Mouse (Mus musculus) embryonic facial prominence, embryonic 12.5 days (tissue): ENCODE data around the gene Ppm1d. TPM values are rescaled to one million over a fixed set of nuclear protein-coding genes. Genes with fewer than 3 reads are reported as not detected.

Experiments used
- ATAC-seq: fragments of 200-750 bp; cut with Nextera tagmentation; 2 replicates; pipeline ENCODE4 v1.8.0; 2017; ENCODE audit not compliant: insufficient number of reproducible peaks, insufficient read depth, low FRiP score, low TSS enrichment
- H3K27ac ChIP-seq: fragments of 300-500 bp; sonication (generic); 2 replicates; pipeline ENCODE4 v1.5.1; 2016; ENCODE audit warnings: mild to moderate bottlenecking
- H3K27me3 ChIP-seq: fragments of 300-500 bp; sonication (generic); 2 replicates; pipeline ENCODE4 v1.6.1; 2016; ENCODE audit warnings: mild to moderate bottlenecking, moderate library complexity
- H3K36me3 ChIP-seq: fragments of 300-500 bp; sonication (generic); 2 replicates; pipeline ENCODE4 v1.6.1; 2016; ENCODE audit warnings: mild to moderate bottlenecking
- H3K4me1 ChIP-seq: fragments of 300-500 bp; sonication (generic); 2 replicates; pipeline ENCODE4 v1.6.1; 2016
- H3K4me2 ChIP-seq: fragments of 300-500 bp; sonication (generic); replicated peaks from 2 replicates; pipeline ENCODE4 v1.6.1; 2016; ENCODE audit warnings: mild to moderate bottlenecking, moderate library complexity
- H3K4me3 ChIP-seq: fragments of 300-500 bp; sonication (generic); 2 replicates; pipeline ENCODE4 v1.5.1; 2016; ENCODE audit warnings: mild to moderate bottlenecking
- H3K9ac ChIP-seq: fragments of 300-500 bp; sonication (generic); 2 replicates; pipeline ENCODE4 v1.6.1; 2016; ENCODE audit warnings: mild to moderate bottlenecking, moderate library complexity
- H3K9me3 ChIP-seq: fragments of 300-500 bp; sonication (generic); 2 replicates; pipeline ENCODE4 v1.6.1; 2016; ENCODE audit warnings: mild to moderate bottlenecking, moderate library complexity
- WGBS: fragments of 180-500 bp; shearing (Covaris S2); methylation state at CpG from one replicate; pipeline ENCODE4 v1.1.7; 2016; 5-methylcytosine and 5-hydroxymethylcytosine counted together
- polyA plus RNA-seq: library from polyadenylated mRNA; unstranded; fragments of >200 nt; fragmentation: Nextera tagmentation; extraction: Ambion mirVana; gene quantifications from 2 replicates; pipeline ENCODE4 v1.2.1, GENCODE M21; 2016

Ppm1d gene
- polyA plus RNA-seq, 1 experiment from 2014 or later = 26.6 TPM

DNA sequence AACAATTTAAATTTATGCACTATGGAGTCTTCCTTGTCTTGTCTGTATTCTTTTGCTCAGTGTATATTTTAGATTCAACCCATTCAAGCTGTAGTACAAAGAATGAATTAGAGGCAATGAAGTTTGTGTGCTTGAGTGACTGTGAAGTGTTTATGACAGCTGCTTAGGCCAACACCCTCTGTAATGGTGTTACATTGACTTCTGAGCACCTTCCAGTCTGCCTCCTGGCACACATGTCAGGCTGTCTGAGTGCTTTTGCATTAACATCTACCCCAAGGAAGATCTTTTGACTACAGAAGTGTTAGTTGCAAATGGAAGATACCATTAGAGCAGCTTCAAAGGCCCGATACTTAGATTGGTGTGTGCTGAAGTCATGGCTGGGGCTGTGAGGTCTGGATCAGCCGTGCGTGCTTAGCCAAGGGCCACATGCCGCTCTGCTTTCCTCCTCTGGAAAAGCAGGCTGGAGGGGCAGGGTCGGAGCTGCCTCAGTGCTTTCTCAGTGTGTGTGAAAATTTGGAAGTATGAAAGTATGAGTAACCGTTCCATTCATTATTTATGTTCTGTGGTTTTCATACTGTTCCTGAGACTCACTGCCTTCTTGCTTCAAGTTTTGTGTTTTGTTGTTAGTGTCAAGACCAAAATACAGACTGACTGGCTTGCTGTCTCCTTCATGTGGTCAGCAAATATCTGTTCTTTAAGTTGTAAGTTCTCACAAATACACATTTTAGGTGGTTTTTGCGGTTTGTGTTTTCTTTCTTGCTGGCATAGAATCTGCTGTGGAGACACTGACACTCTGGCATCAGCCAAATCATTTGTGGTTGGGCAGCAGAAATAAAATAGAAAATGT, 73.2 kb downstream of the Ppm1d start:
- no peaks in the 10 kb centered on the region for H3K9me3 ChIP-seq
- no peaks in the 10 kb centered on the region for H3K27me3 ChIP-seq
- H3K4me2 ChIP-seq = no peak overlapping the region
- H3K4me3 ChIP-seq = no peak overlapping the region
- no peak for ATAC-seq
- WGBS = 78% methylated on average over 7 of the region's 7 CpGs
- no peaks in the 10 kb centered on the region for H3K4me1 ChIP-seq
- H3K9ac ChIP-seq = no peak overlapping the region
- no peak overlapping the region for H3K27ac ChIP-seq
- no peaks in the 10 kb centered on the region for H3K36me3 ChIP-seq

DNA sequence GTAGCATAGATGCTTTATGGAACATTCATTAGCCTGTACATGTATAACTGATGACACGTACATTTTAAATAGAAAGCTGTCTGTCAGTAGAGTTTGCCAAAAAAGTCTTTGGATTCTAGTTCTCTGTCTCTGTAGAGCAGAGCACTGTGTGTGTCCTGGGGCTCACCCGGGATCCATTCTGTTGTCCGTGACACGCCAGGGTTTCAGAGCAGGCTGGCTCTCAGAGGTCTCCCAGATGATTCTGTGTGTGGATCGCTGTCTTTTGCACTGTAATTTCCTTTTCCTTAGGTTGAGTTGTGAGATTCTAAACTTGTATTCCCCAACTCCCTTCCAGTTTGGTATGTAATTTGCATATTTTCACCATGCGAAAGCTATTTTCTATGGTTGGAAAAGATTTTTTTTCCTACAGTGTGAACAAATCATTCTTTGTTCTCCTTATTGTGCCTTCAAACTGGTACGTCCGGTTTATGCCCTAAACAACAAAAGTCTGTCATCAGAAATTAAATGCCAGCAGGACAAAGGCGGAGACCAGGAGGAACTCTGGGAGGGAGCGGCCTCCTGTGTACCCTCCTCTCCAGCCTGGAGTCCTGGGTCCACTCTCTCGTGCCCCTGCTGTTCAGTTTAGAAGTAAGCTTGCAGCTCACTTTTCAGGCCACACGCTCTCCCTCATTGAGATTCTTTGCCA, 81.3 kb downstream of the Ppm1d start:
- Histone ChIP-seq H3K9me3 (no peaks in the 10 kb centered on the region), H3K36me3 (no peaks in the 10 kb centered on the region), H3K4me2 (0 out of 2 replicates have a peak overlapping the region, but pooled peaks have one; percentile 9), H3K27me3 (no peaks in the 10 kb centered on the region), H3K9ac (no peak overlapping the region; the same call in 1 of the 2 replicates), H3K4me1 (peaks cover 35% of the 10 kb centered on the region), H3K4me3 (no peak overlapping the region), H3K27ac (peak overlapping the region; percentile 90)
- peak; percentile 64; the same call in 1 of the 2 replicates for ATAC-seq
- WGBS = 32% methylated on average over 12 of the region's 12 CpGs

DNA sequence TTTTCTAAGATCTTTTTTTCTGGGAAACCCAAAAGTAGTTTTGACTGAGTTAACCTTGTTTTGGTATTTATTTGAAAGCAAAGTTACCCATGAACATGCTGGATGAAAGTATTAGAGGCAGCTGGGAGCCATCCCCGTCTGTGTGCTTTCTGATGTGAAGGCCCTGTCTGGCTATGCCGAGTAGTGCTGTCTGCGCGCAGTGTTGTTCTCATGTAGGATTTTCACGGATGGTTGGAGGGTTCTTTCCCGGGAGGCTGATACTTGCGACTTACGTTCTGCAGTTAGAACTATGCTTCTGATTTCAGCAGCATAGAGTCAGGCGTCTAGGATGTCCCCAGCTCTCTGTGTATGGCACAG, 81.8 kb downstream of the Ppm1d start:
- Histone ChIP-seq H3K4me3 (no peak overlapping the region), H3K27ac (peak overlapping the region; percentile 90), H3K27me3 (no peaks in the 10 kb centered on the region), H3K9ac (peak overlapping the region; percentile 19; the same call in 1 of the 2 replicates), H3K36me3 (no peaks in the 10 kb centered on the region), H3K4me1 (peaks cover 36% of the 10 kb centered on the region), H3K4me2 (0 out of 2 replicates have a peak overlapping the region, but pooled peaks have one; percentile 9), H3K9me3 (no peaks in the 10 kb centered on the region)
- ATAC-seq = no peak
- WGBS = 28% methylated on average over 9 of the region's 9 CpGs

DNA sequence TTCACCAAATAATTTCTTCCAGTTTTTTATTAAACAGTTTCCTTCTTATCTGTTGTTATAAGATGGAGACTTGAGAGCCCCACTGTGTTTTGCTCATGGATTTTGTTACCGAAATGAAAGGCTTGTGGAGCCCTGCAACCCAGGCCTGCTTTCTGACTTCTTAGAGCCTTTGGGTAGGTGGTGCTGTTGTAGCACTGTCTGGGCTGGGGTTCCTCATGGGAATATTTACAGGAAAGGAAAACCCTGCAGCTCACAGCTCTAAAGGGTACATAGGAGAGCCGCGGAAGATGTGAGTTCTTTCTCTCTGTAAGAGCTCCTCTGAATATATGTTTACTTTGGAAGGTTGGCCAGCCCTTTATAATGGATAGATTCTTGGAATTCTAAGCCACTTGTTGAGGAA, 82.9 kb downstream of the Ppm1d start:
- WGBS = 44% methylated on average over 3 of the region's 3 CpGs
- Histone ChIP-seq H3K9me3 (no peaks in the 10 kb centered on the region), H3K27me3 (no peaks in the 10 kb centered on the region), H3K27ac (no peak overlapping the region), H3K9ac (no peak overlapping the region), H3K4me2 (no peak overlapping the region), H3K4me1 (peaks cover 36% of the 10 kb centered on the region), H3K4me3 (no peak overlapping the region), H3K36me3 (no peaks in the 10 kb centered on the region)
- no peak for ATAC-seq

DNA sequence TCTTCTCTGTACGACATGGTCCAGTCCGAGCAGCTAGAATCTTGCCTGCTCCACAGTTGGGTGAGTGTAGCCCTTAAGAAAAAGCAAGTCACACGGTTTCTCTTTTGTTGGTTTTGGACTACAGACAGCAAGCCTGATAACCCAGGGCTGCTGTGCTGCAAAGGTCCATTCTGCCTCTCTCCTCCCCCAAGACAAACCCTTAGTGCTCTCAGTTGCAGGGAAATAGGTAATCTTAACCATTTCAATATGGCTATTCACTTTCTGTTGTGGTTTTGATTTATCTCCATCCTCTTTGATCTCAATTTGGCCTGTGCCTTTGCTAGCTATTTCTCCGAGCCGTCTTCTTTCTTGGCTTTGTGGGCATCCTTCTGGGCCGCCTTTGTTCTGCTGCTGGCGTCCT, 84.3 kb downstream of the Ppm1d start:
- no peaks in the 10 kb centered on the region for H3K9me3 ChIP-seq
- peak overlapping the region; percentile 54; the same call in 1 of the 2 replicates for H3K27ac ChIP-seq
- H3K27me3 ChIP-seq = no peaks in the 10 kb centered on the region
- no peak overlapping the region for H3K4me3 ChIP-seq
- 0 out of 2 replicates have a peak overlapping the region, but pooled peaks have one; percentile 10 for H3K9ac ChIP-seq
- 40% methylated on average over 7 of the region's 7 CpGs for WGBS
- no peak for ATAC-seq
- H3K4me2 ChIP-seq = peak overlapping the region; percentile 9; the same call in 1 of the 2 replicates
- H3K4me1 ChIP-seq = peaks cover 36% of the 10 kb centered on the region
- H3K36me3 ChIP-seq = no peaks in the 10 kb centered on the region

Other genes with a start within 250 kb of the Ppm1d start
- gene Usp32, start 171.1 kb upstream of the Ppm1d start, polyA plus RNA-seq = 5.6 and 6.8 TPM in 2 replicates
- gene 1700125H20Rik, start 140.8 kb upstream of the Ppm1d start, polyA plus RNA-seq = 0.83 and 0.92 TPM in 2 replicates
- 45.4 and 48.6 TPM in 2 replicates for gene Appbp2, start 76.1 kb upstream of the Ppm1d start, polyA plus RNA-seq
- 28.7 and 31.6 TPM in 2 replicates for gene Bcas3, start 41.9 kb downstream of the Ppm1d start, polyA plus RNA-seq